Mouse (Mus musculus) heart, postnatal 0 days (tissue): ENCODE measurements at regions not wholly inside any gene's neighbourhood (a gene's known extent, or its start where the extent isn't known, plus 50 kb on each side); places are given as distances from the start of the nearest gene placed in this dataset.

ENCODE experiments used
- CTCF ChIP-seq: IDR thresholded peaks from 2 replicates; pipeline ENCODE4 v1.5.1; 2016; ENCODE audit warnings: antibody characterized with exemption, control low read depth, low read depth
- EP300 ChIP-seq: IDR thresholded peaks from 2 replicates; pipeline ENCODE4 v1.6.1; 2016; ENCODE audit warnings: antibody characterized with exemption, low read depth

DNA sequence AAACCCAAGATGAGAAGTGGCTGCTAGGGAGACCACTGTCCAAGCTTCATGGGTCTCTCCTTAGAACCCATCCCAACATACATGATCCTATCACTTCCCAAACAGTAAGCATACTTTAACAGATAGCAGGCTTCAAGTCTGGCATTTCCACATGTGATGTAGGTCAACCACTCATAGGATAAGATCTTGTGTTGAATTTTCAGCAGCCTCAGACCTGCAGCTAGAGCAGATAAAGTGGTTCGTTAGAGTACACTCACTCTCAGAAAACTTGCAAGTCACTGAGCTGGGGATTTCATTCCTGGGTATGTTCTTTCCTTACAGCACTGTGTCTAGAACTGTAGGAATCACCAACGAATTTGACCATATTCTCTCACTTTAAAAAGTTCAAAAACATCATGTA lies 96.4 kb downstream of the Psat1 start:
- no peak for TF ChIP-seq CTCF
- no peak for TF ChIP-seq EP300
